Mouse (Mus musculus) liver, adult 2 months (tissue): ENCODE data around the gene Slain1. TPM values are rescaled to one million over a fixed set of nuclear protein-coding genes. Genes with fewer than 3 reads are reported as not detected.

Experiments
- DNase-seq: peaks from one replicate; pipeline ENCODE4 v3.0.0-alpha.2; 2011; ENCODE audit warnings: low read depth, low spot score; ENCODE audit errors: extremely low read depth
- H3K27ac ChIP-seq: fragments of 200-500 bp; replicated peaks from 2 replicates; pipeline ENCODE4 v1.5.1; 2012; ENCODE audit warnings: low read depth, mild to moderate bottlenecking, control low read depth, inconsistent platforms, low read length; ENCODE audit not compliant: insufficient read depth
- H3K27me3 ChIP-seq: fragments of 200-500 bp; 2 replicates; pipeline ENCODE4 v1.6.1; 2012; ENCODE audit warnings: mild to moderate bottlenecking, moderate library complexity, low read length, inconsistent platforms; ENCODE audit not compliant: control insufficient read depth, insufficient read depth
- H3K36me3 ChIP-seq: fragments of 200-500 bp; 2 replicates; pipeline ENCODE4 v1.6.1; 2012; ENCODE audit warnings: low read length, inconsistent platforms; ENCODE audit not compliant: control insufficient read depth, insufficient read depth
- H3K4me1 ChIP-seq: fragments of 200-500 bp; 2 replicates; pipeline ENCODE4 v1.6.1; 2011; ENCODE audit warnings: low read length; ENCODE audit not compliant: control insufficient read depth, insufficient read depth
- H3K4me3 ChIP-seq: fragments of 200-500 bp; 2 replicates; pipeline ENCODE4 v1.5.1; 2011; ENCODE audit warnings: low read depth, mild to moderate bottlenecking, control low read depth, low read length, moderate library complexity; ENCODE audit not compliant: insufficient read depth
- H3K79me2 ChIP-seq: fragments of 200-500 bp; 2 replicates; pipeline ENCODE4 v1.6.1; 2012; ENCODE audit warnings: inconsistent platforms, mild to moderate bottlenecking, low read length, moderate library complexity; ENCODE audit not compliant: control insufficient read depth, insufficient read depth
- H3K9ac ChIP-seq: fragments of 200-500 bp; 2 replicates; pipeline ENCODE4 v1.6.1; 2012; ENCODE audit warnings: low read depth, mild to moderate bottlenecking, control low read depth, inconsistent platforms, low read length
- CTCF ChIP-seq: fragments of 200-500 bp; IDR thresholded peaks from 2 replicates; pipeline ENCODE4 v1.5.1; 2011; ENCODE audit warnings: low read depth, low read length, control low read depth
- POLR2A ChIP-seq: fragments of 200-500 bp; IDR thresholded peaks from 2 replicates; pipeline ENCODE4 v1.6.1; 2011; ENCODE audit warnings: low read length, control low read depth; ENCODE audit not compliant: insufficient read depth; ENCODE audit errors: extremely low read depth
- WGBS: fragments of 180-500 bp; shearing (Covaris S2); methylation state at CpG from one replicate; pipeline ENCODE4 v1.1.7; 2018; 5-methylcytosine and 5-hydroxymethylcytosine counted together
- polyA plus RNA-seq: library from polyadenylated mRNA; depleted of rRNA; stranded (reverse); fragments of >200 nt; gene quantifications from 2 replicates; pipeline ENCODE4 v1.2.3, GENCODE M21; 2012
- total RNA-seq: library from RNA; depleted of rRNA; stranded (reverse); fragments of >200 nt; gene quantifications from 2 replicates; pipeline ENCODE4 v1.2.3, GENCODE M21; 2014

Gene Slain1
- total and polyA plus RNA-seq, 2 experiments = 0.09 to 0.31 TPM

- Histone ChIP-seq H3K27me3 (no peaks in the 10 kb centered on the region), H3K4me3 (no peak overlapping the region), H3K9ac (no peak overlapping the region), H3K36me3 (no peaks in the 10 kb centered on the region), H3K27ac (no peak overlapping the region), H3K79me2 (no peaks in the 10 kb centered on the region), H3K4me1 (no peaks in the 10 kb centered on the region)
- TF ChIP-seq CTCF = no peak
- WGBS = 83% methylated on average over 2 of the region's 2 CpGs
- DNase-seq = no peak
Observed at GRCm38 (mm10) chr14:103708601-103709000, 58.6 kb downstream of the Slain1 start.

- Histone ChIP-seq H3K79me2 (no peaks in the 10 kb centered on the region), H3K9ac (no peak overlapping the region), H3K36me3 (no peaks in the 10 kb centered on the region), H3K4me3 (no peak overlapping the region), H3K27ac (no peak overlapping the region), H3K27me3 (no peaks in the 10 kb centered on the region), H3K4me1 (no peaks in the 10 kb centered on the region)
- DNase-seq = no peak
- no peak for TF ChIP-seq POLR2A
- TF ChIP-seq CTCF = no peak
- 87% methylated on average over 11 of the region's 11 CpGs for WGBS
Observed at GRCm38 (mm10) chr14:103709261-103709660, 59.2 kb downstream of the Slain1 start.

- no peak for DNase-seq
- no peaks in the 10 kb centered on the region for H3K27me3 ChIP-seq
- 74% methylated on average over 5 of the region's 5 CpGs for WGBS
- H3K27ac ChIP-seq = no peak overlapping the region
- H3K79me2 ChIP-seq = no peaks in the 10 kb centered on the region
- H3K36me3 ChIP-seq = no peaks in the 10 kb centered on the region
- H3K4me1 ChIP-seq = no peaks in the 10 kb centered on the region
- TF ChIP-seq POLR2A = no peak
- TF ChIP-seq CTCF = no peak
- H3K9ac ChIP-seq = no peak overlapping the region
- H3K4me3 ChIP-seq = no peak overlapping the region
Observed at GRCm38 (mm10) chr14:103712986-103713385, 63.0 kb downstream of the Slain1 start.

GRCm38 (mm10) chr14:103717516-103717915 lies 67.5 kb downstream of the Slain1 start:
- no peaks in the 10 kb centered on the region; the same call in 1 of the 2 replicates for H3K4me1 ChIP-seq

GRCm38 (mm10) chr14:103717979-103718378 lies 68.0 kb downstream of the Slain1 start:
- Histone ChIP-seq H3K4me3 (no peak overlapping the region), H3K36me3 (no peaks in the 10 kb centered on the region), H3K27ac (no peak overlapping the region), H3K4me1 (no peaks in the 10 kb centered on the region; the same call in 1 of the 2 replicates), H3K79me2 (no peaks in the 10 kb centered on the region), H3K27me3 (no peaks in the 10 kb centered on the region), H3K9ac (no peak overlapping the region)
- no peak for TF ChIP-seq CTCF
- TF ChIP-seq POLR2A = no peak
- DNase-seq = no peak
- WGBS = 67% methylated on average over 5 of the region's 5 CpGs

More at GRCm38 (mm10) chr14:103717516-103717915, 67.5 kb downstream of the Slain1 start:
- Histone ChIP-seq H3K4me3 (no peak overlapping the region), H3K27ac (no peak overlapping the region), H3K9ac (no peak overlapping the region), H3K27me3 (no peaks in the 10 kb centered on the region), H3K79me2 (no peaks in the 10 kb centered on the region), H3K36me3 (no peaks in the 10 kb centered on the region)
- 41% methylated on average over 5 of the region's 5 CpGs for WGBS
- no peak for DNase-seq
- peak; percentile 49; the same call in 1 of the 2 replicates for TF ChIP-seq CTCF
- TF ChIP-seq POLR2A = no peak

- Histone ChIP-seq H3K79me2 (no peaks in the 10 kb centered on the region), H3K27me3 (no peaks in the 10 kb centered on the region), H3K27ac (no peak overlapping the region), H3K36me3 (no peaks in the 10 kb centered on the region), H3K9ac (no peak overlapping the region), H3K4me1 (no peaks in the 10 kb centered on the region; the same call in 1 of the 2 replicates), H3K4me3 (no peak overlapping the region)
- DNase-seq = no peak
- no peak for TF ChIP-seq POLR2A
- TF ChIP-seq CTCF = no peak
- 34% methylated on average over 5 of the region's 5 CpGs for WGBS
Observed at GRCm38 (mm10) chr14:103718393-103718792, 68.4 kb downstream of the Slain1 start.
